11 mouse cellular contexts compared by ENCODE assay signal in genomic region chr19:4478190-4478516, GRCm38 (mm10). TPM values are rescaled to one million over a fixed set of nuclear protein-coding genes. Genes with fewer than 3 reads are reported as not detected.
A peak's percentile ranks its signal among the peaks of the same experiment; 100 is the strongest.
DNase-seq lines count a peak whose midpoint lies in the region; ATAC-seq and TF ChIP-seq lines count a peak whose summit lies in the region.
"Had no signal": no experiment of that assay in that cellular context is flagged by ENCODE, and none has a peak within 500 bp of the region (broad histone marks: within the 10 kb centered on the region; RNA-seq: fewer than 3 reads in every experiment).

No protein-coding gene starts in this region.

- TF ChIP-seq POLR2A in heart, adult 2 months (IDR thresholded peaks at IDR 0.05; ENCODE audit: insufficient read depth, low read depth, low read length): no peak
- no peak for TF ChIP-seq POLR2A in liver, adult 2 months (IDR thresholded peaks at IDR 0.05; ENCODE audit: extremely low read depth, insufficient read depth, low read length)

- H3K4me1 ChIP-seq in heart, adult 2 months (ENCODE audit: control insufficient read depth, insufficient read depth, low read length): no peaks in the 10 kb centered on the region
- H3K4me1 ChIP-seq in liver, adult 2 months (ENCODE audit: control insufficient read depth, insufficient read depth, low read length): peaks cover 6% of the 10 kb centered on the region; the same call in 1 of the 2 replicates

- no peak for TF ChIP-seq EP300 in heart, adult 2 months (IDR thresholded peaks at IDR 0.05; ENCODE audit: insufficient read depth, low read depth, low read length)

- H3K4me3 ChIP-seq in heart, adult 2 months: no peak overlapping the region
- H3K4me3 ChIP-seq in liver, adult 2 months (ENCODE audit: insufficient read depth, low read depth, low read length): no peak overlapping the region
- H3K4me3 ChIP-seq: forebrain, embryonic 15.5 days had no signal

- DNase-seq in heart, adult 2 months: no peak
- no peak for DNase-seq in heart, adult 9 months (ENCODE audit: low spot score in 2 of 2)
- DNase-seq in liver, adult 2 months (ENCODE audit: extremely low read depth, low read depth, low spot score): peak; percentile 32
- DNase-seq in liver (no peak), NIH3T3 (ENCODE audit: low read depth) (peak; percentile 38)
- no peak for DNase-seq in adrenal gland, adult 2 months
- no peak for DNase-seq in thymus, postnatal 25 days

- WGBS in heart, adult 2 months: 40% methylated on average over 1 of the region's 1 CpGs
- WGBS in liver, adult 2 months: 18% methylated on average over 1 of the region's 1 CpGs

- TF ChIP-seq CTCF in heart, adult 2 months (IDR thresholded peaks at IDR 0.05): peak; percentile 55
- TF ChIP-seq CTCF in liver, adult 2 months (IDR thresholded peaks at IDR 0.05; ENCODE audit: low read depth, low read length): peak; percentile 25; the same call in 1 of the 2 replicates

- H3K79me2 ChIP-seq in heart, adult 2 months (replicated peaks; ENCODE audit: control insufficient read depth, insufficient read depth, low read length): no peaks in the 10 kb centered on the region
- no peaks in the 10 kb centered on the region for H3K79me2 ChIP-seq in liver, adult 2 months (ENCODE audit: control insufficient read depth, insufficient read depth, low read length)

- no peak overlapping the region for H3K9ac ChIP-seq in heart, adult 2 months (ENCODE audit: low read depth, low read length)
- H3K9ac ChIP-seq in liver, adult 2 months (ENCODE audit: low read depth, low read length): no peak overlapping the region
- H3K9ac ChIP-seq: forebrain, embryonic 15.5 days had no signal

- intact Hi-C loops in heart, adult 2 months (cut with DNase I): no loop called here

- no peaks in the 10 kb centered on the region for H3K36me3 ChIP-seq in heart, adult 2 months (ENCODE audit: control insufficient read depth, insufficient read depth, low read length)
- H3K36me3 ChIP-seq in liver, adult 2 months (ENCODE audit: control insufficient read depth, insufficient read depth, low read length): no peaks in the 10 kb centered on the region
- H3K36me3 ChIP-seq: forebrain, embryonic 15.5 days had no signal

- H3K27me3 ChIP-seq in heart, adult 2 months (ENCODE audit: control insufficient read depth, insufficient read depth, low read length): no peaks in the 10 kb centered on the region
- peaks cover 5% of the 10 kb centered on the region; the same call in 1 of the 2 replicates for H3K27me3 ChIP-seq in liver, adult 2 months (ENCODE audit: control insufficient read depth, insufficient read depth, low read length)

- 0 out of 2 replicates have a peak, but pooled peaks have one; percentile 39 for ATAC-seq in megakaryocyte progenitor cell, adult 5-6 weeks (replicated peaks; ENCODE audit: poor library complexity)
- ATAC-seq: forebrain, embryonic 15.5 days had no signal

- no peak overlapping the region for H3K27ac ChIP-seq in heart, adult 2 months
- no peak overlapping the region for H3K27ac ChIP-seq in liver, adult 2 months (replicated peaks; ENCODE audit: insufficient read depth, low read depth, low read length)
- H3K27ac ChIP-seq: forebrain, embryonic 15.5 days had no signal

RNA-seq across cellular contexts. Expression of gene Syt12, which starts 0.9 kb away (rescaled TPM):
- 10 to 100 TPM in 1 of 2 experiments, 1 to 10 TPM in 1; 6.9 to 13.2 TPM for total RNA-seq in heart, adult 2 months (2021)
- polyA plus RNA-seq in heart, adult 2 months (2012; rRNA removed): 1.8 and 3.2 TPM in 2 replicates
- 0.27 and 0.28 TPM in 2 replicates for total RNA-seq in liver, adult 2 months (2014; rRNA removed)
- 0.47 and 0.91 TPM in 2 replicates for polyA plus RNA-seq in liver, adult 2 months (2012; rRNA removed)
- total RNA-seq in megakaryocyte progenitor cell, adult 5-6 weeks (2015): not detected in 2 replicates
- total RNA-seq in megakaryocyte progenitor cell, adult 5-6 weeks (2017): not detected in 2 replicates
- 10 to 100 TPM; 58.0 to 74.0 TPM for total RNA-seq in adrenal gland, adult 2 months (2021)
- 124 and 143 TPM in 2 replicates for polyA plus RNA-seq in adrenal gland, adult 2 months (2012; rRNA removed)
- total RNA-seq: neutrophil, adult 5-6 weeks had no signal

RNA-seq across cellular contexts. Expression of gene 2010003K11Rik, which starts 20.2 kb away (rescaled TPM):
- not detected for total RNA-seq in heart, adult 2 months (2021)
- 0.29 and 0.70 TPM in 2 replicates for polyA plus RNA-seq in heart, adult 2 months (2012; rRNA removed)
- 6.3 and 6.6 TPM in 2 replicates for total RNA-seq in liver, adult 2 months (2014; rRNA removed)
- polyA plus RNA-seq in liver, adult 2 months (2012; rRNA removed): 5.4 and 7.5 TPM in 2 replicates
- not detected in 2 replicates for total RNA-seq in megakaryocyte progenitor cell, adult 5-6 weeks (2015)
- total RNA-seq in megakaryocyte progenitor cell, adult 5-6 weeks (2017): not detected in 2 replicates
- 10 to 100 TPM; 41.3 to 58.6 TPM for total RNA-seq in adrenal gland, adult 2 months (2021)
- 6.4 and 8.5 TPM in 2 replicates for polyA plus RNA-seq in adrenal gland, adult 2 months (2012; rRNA removed)
- total RNA-seq: neutrophil, adult 5-6 weeks had no signal
- polyA plus RNA-seq: forebrain, embryonic 15.5 days; stomach, embryonic 14.5 days had no signal

RNA-seq across cellular contexts. Expression of gene Pcx, which starts 32.1 kb away (rescaled TPM):
- total RNA-seq in heart, adult 2 months (2021): 10 to 100 TPM; 44.8 to 52.5 TPM
- polyA plus RNA-seq in heart, adult 2 months (2012; rRNA removed): 25.1 and 39.0 TPM in 2 replicates
- total RNA-seq in liver, adult 2 months (2014; rRNA removed): 266 and 269 TPM in 2 replicates
- polyA plus RNA-seq in liver, adult 2 months (2012; rRNA removed): 237 and 274 TPM in 2 replicates
- total RNA-seq in megakaryocyte progenitor cell, adult 5-6 weeks (2015): 0.56 and 2.3 TPM in 2 replicates
- total RNA-seq in megakaryocyte progenitor cell, adult 5-6 weeks (2017): 0.98 and 2.1 TPM in 2 replicates
- 100 to 1,000 TPM; 536 to 579 TPM for total RNA-seq in adrenal gland, adult 2 months (2021)
- polyA plus RNA-seq in adrenal gland, adult 2 months (2012; rRNA removed): 474 and 524 TPM in 2 replicates

RNA-seq across cellular contexts. Expression of gene Rhod, which starts 38.9 kb away (rescaled TPM):
- 1 to 10 TPM; 5.3 to 5.5 TPM for total RNA-seq in heart, adult 2 months (2021)
- 8.5 and 9.2 TPM in 2 replicates for polyA plus RNA-seq in heart, adult 2 months (2012; rRNA removed)
- total RNA-seq in liver, adult 2 months (2014; rRNA removed): 23.9 and 33.7 TPM in 2 replicates
- 34.9 and 39.6 TPM in 2 replicates for polyA plus RNA-seq in liver, adult 2 months (2012; rRNA removed)
- not detected in 2 replicates for total RNA-seq in megakaryocyte progenitor cell, adult 5-6 weeks (2015)
- total RNA-seq in megakaryocyte progenitor cell, adult 5-6 weeks (2017): not detected in 2 replicates
- 10 to 100 TPM; 25.7 to 36.4 TPM for total RNA-seq in adrenal gland, adult 2 months (2021)
- polyA plus RNA-seq in adrenal gland, adult 2 months (2012; rRNA removed): 35.2 and 39.5 TPM in 2 replicates
- total RNA-seq: neutrophil, adult 5-6 weeks had no signal

Comparison
In these comparisons a context has a peak if more than half of its experiments do, and no peak if none do; other contexts are left out.
1. DNase-seq: peak in liver, adult 2 months (single experiment) and NIH3T3 (single experiment); none in heart, adult 2 months (0 of 2), heart, adult 9 months (0 of 2), liver (single experiment), adrenal gland, adult 2 months (single experiment) and thymus, postnatal 25 days (single experiment).
2. RNA of gene Syt12, which starts 0.9 kb away (total RNA-seq): 58.0 to 74.0 TPM in adrenal gland, adult 2 months; 6.9 to 13.2 TPM in heart, adult 2 months, 0.27 to 0.28 TPM in liver, adult 2 months and not detected in megakaryocyte progenitor cell, adult 5-6 weeks; every median in the first group is over 4 times any median in the second.
3. RNA of gene Pcx, which starts 32.1 kb away (total RNA-seq): 536 to 579 TPM in adrenal gland, adult 2 months, 266 to 269 TPM in liver, adult 2 months and 44.8 to 52.5 TPM in heart, adult 2 months; 0.56 to 2.3 TPM in megakaryocyte progenitor cell, adult 5-6 weeks; every median in the first group is over 10 times any median in the second.